In genomic region chr13:51479826-51480225, GRCm38 (mm10) we compare ENCODE assay signal across 12 mouse cellular contexts.
DNase-seq lines count a peak whose midpoint lies in the region; ATAC-seq lines count a peak whose summit lies in the region.
"Had no signal": no experiment of that assay in that cellular context is flagged by ENCODE, and none has a peak within 500 bp of the region (broad histone marks: within the 10 kb centered on the region; RNA-seq: fewer than 3 reads in every experiment).

No protein-coding gene starts in this region.

- no peaks in the 10 kb centered on the region for H3K9me3 ChIP-seq in heart, embryonic 10.5 days
- no peaks in the 10 kb centered on the region for H3K9me3 ChIP-seq in heart, embryonic 12.5 days (replicated peaks)
- H3K9me3 ChIP-seq: limb, embryonic 13.5 days had no signal

- no peak overlapping the region for H3K27ac ChIP-seq in heart, embryonic 10.5 days
- no peak overlapping the region for H3K27ac ChIP-seq in heart, embryonic 12.5 days (ENCODE audit: poor library complexity, severe bottlenecking)
- H3K27ac ChIP-seq: limb, embryonic 13.5 days had no signal

- WGBS in heart, embryonic 10.5 days, result 87% methylated on average over 11 of the region's 11 CpGs
- 83% methylated on average over 11 of the region's 11 CpGs for WGBS in heart, embryonic 12.5 days

- H3K4me3 ChIP-seq in heart, embryonic 10.5 days, result no peak overlapping the region
- no peak overlapping the region for H3K4me3 ChIP-seq in heart, embryonic 12.5 days
- H3K4me3 ChIP-seq: limb, embryonic 13.5 days had no signal

- H3K4me1 ChIP-seq in heart, embryonic 10.5 days, result no peaks in the 10 kb centered on the region
- H3K4me1 ChIP-seq in heart, embryonic 12.5 days (replicated peaks), result no peaks in the 10 kb centered on the region
- H3K4me1 ChIP-seq: limb, embryonic 13.5 days had no signal

- H3K27me3 ChIP-seq in heart, embryonic 10.5 days (ENCODE audit: insufficient read depth, poor library complexity, severe bottlenecking), result no peaks in the 10 kb centered on the region
- H3K27me3 ChIP-seq in heart, embryonic 12.5 days (replicated peaks), result no peaks in the 10 kb centered on the region
- H3K27me3 ChIP-seq: limb, embryonic 13.5 days had no signal

- H3K4me2 ChIP-seq in heart, embryonic 12.5 days, result no peak overlapping the region
- H3K4me2 ChIP-seq: limb, embryonic 13.5 days had no signal

- no peaks in the 10 kb centered on the region for H3K36me3 ChIP-seq in heart, embryonic 10.5 days
- no peaks in the 10 kb centered on the region for H3K36me3 ChIP-seq in heart, embryonic 12.5 days
- H3K36me3 ChIP-seq: limb, embryonic 13.5 days had no signal

- H3K9ac ChIP-seq in heart, embryonic 12.5 days, result no peak overlapping the region
- H3K9ac ChIP-seq: limb, embryonic 13.5 days had no signal

- DNase-seq in heart, embryonic 10.5 days (ENCODE audit: low spot score), result peak; percentile 58
- DNase-seq in right cerebral cortex, postnatal 4 days, result peak; percentile 52
- DNase-seq in right cerebral cortex, postnatal 25 days, result no peak
- DNase-seq in cerebellum, adult 9-10 months, result peak; percentile 19
- DNase-seq in ovary, postnatal 36 days (ENCODE audit: low spot score), result peak; percentile 19
- DNase-seq in frontal cortex, postnatal 25 days (ENCODE audit: low spot score in 2 of 2), result no peak
- DNase-seq in frontal cortex, adult 2 months (ENCODE audit: extremely low spot score in 1 of 2, low spot score in 1 of 2), result no peak
- DNase-seq: gastrocnemius, postnatal 25 days; heart, postnatal 14 days had no signal

- ATAC-seq in heart, embryonic 12.5 days (ENCODE audit: insufficient number of reproducible peaks, low FRiP score), result no peak
- ATAC-seq: lung, postnatal 0 days had no signal

Comparison
In these comparisons a context has a peak if more than half of its experiments do, and no peak if none do; other contexts are left out.
1. DNase-seq: peak in heart, embryonic 10.5 days (single experiment), right cerebral cortex, postnatal 4 days (single experiment), cerebellum, adult 9-10 months (single experiment) and ovary, postnatal 36 days (single experiment); none in right cerebral cortex, postnatal 25 days (single experiment), frontal cortex, postnatal 25 days (0 of 2) and frontal cortex, adult 2 months (0 of 2).